Mouse (Mus musculus) lung, embryonic 14.5 days (tissue): ENCODE measurements at regions not wholly inside any gene's neighbourhood (a gene's known extent, or its start where the extent isn't known, plus 50 kb on each side); places are given as distances from the start of the nearest gene placed in this dataset.

Source experiments
- ATAC-seq: fragments of 200-750 bp; cut with Nextera tagmentation; 2 replicates; pipeline ENCODE4 v1.8.0; 2017; ENCODE audit warnings: mild to moderate bottlenecking, moderate TSS enrichment, moderate library complexity; ENCODE audit not compliant: insufficient read depth
- DNase-seq: peaks from one replicate; pipeline ENCODE4 v3.0.0-alpha.2; 2015
- H3K27ac ChIP-seq: fragments of 300-500 bp; sonication (generic); 2 replicates; pipeline ENCODE4 v1.5.1; 2014; ENCODE audit warnings: low read depth, mild to moderate bottlenecking, moderate library complexity
- H3K27me3 ChIP-seq: fragments of 300-500 bp; sonication (generic); 2 replicates; pipeline ENCODE4 v1.6.1; 2014; ENCODE audit warnings: low read length, control low read depth; ENCODE audit not compliant: insufficient read depth
- H3K36me3 ChIP-seq: fragments of 300-500 bp; sonication (generic); 2 replicates; pipeline ENCODE4 v1.6.1; 2014; ENCODE audit warnings: control low read depth; ENCODE audit not compliant: insufficient read depth
- H3K4me1 ChIP-seq: fragments of 300-500 bp; sonication (generic); 2 replicates; pipeline ENCODE4 v1.6.1; 2014; ENCODE audit warnings: antibody characterized with exemption, control low read depth; ENCODE audit not compliant: insufficient read depth
- H3K4me2 ChIP-seq: fragments of 300-500 bp; sonication (generic); 2 replicates; pipeline ENCODE4 v1.6.1; 2014; ENCODE audit warnings: mild to moderate bottlenecking
- H3K4me3 ChIP-seq: fragments of 300-500 bp; sonication (generic); 2 replicates; pipeline ENCODE4 v1.5.1; 2014; ENCODE audit warnings: low read depth, low read length
- H3K9ac ChIP-seq: fragments of 300-500 bp; sonication (generic); 2 replicates; pipeline ENCODE4 v1.6.1; 2014
- H3K9me3 ChIP-seq: fragments of 300-500 bp; sonication (generic); 2 replicates; pipeline ENCODE4 v1.6.1; 2016; ENCODE audit warnings: low read depth, low read length, control low read depth
- CTCF ChIP-seq: IDR thresholded peaks from 2 replicates; pipeline ENCODE4 v1.5.1; 2016; ENCODE audit warnings: antibody characterized with exemption, low read depth
- WGBS: fragments of 180-500 bp; shearing (Covaris S2); extraction: QIAGEN DNeasy Blood & Tissue Kit; methylation state at CpG from one replicate; pipeline ENCODE4 v1.1.7; 2014; 5-methylcytosine and 5-hydroxymethylcytosine counted together

GRCm38 (mm10) chr4:105911678-105912077 lies 122.0 kb downstream of the Gm12728 start:
- DNase-seq (peak; percentile 41), ATAC-seq (no peak)
- Histone ChIP-seq H3K4me2 (no peak overlapping the region), H3K9ac (no peak overlapping the region), H3K27me3 (no peaks in the 10 kb centered on the region), H3K27ac (0 out of 2 replicates have a peak overlapping the region, but pooled peaks have one; percentile 20), H3K4me3 (no peak overlapping the region), H3K36me3 (no peaks in the 10 kb centered on the region), H3K4me1 (peaks cover 15% of the 10 kb centered on the region), H3K9me3 (no peaks in the 10 kb centered on the region)
- 39% methylated on average over 6 of the region's 6 CpGs for whole genome bisulfite sequencing
- no peak for TF ChIP-seq CTCF

GRCm38 (mm10) chr4:105912296-105912695 lies 122.6 kb downstream of the Gm12728 start:
- no peak overlapping the region for H3K27ac ChIP-seq
- no peaks in the 10 kb centered on the region for H3K36me3 ChIP-seq
- H3K9me3 ChIP-seq = no peaks in the 10 kb centered on the region
- no peak for TF ChIP-seq CTCF
- no peaks in the 10 kb centered on the region for H3K27me3 ChIP-seq
- DNase-seq (peak; percentile 66), ATAC-seq (peak; percentile 53)
- no peak overlapping the region for H3K4me2 ChIP-seq
- WGBS = 41% methylated on average over 4 of the region's 4 CpGs
- no peak overlapping the region for H3K9ac ChIP-seq
- H3K4me3 ChIP-seq = no peak overlapping the region
- H3K4me1 ChIP-seq = peaks cover 13% of the 10 kb centered on the region

- Histone ChIP-seq H3K36me3 (no peaks in the 10 kb centered on the region), H3K4me2 (no peak overlapping the region), H3K9ac (no peak overlapping the region), H3K27ac (no peak overlapping the region), H3K4me1 (peaks cover 6% of the 10 kb centered on the region; the same call in 1 of the 2 replicates), H3K4me3 (no peak overlapping the region), H3K9me3 (no peaks in the 10 kb centered on the region), H3K27me3 (no peaks in the 10 kb centered on the region)
- ATAC-seq (no peak), DNase-seq (peak; percentile 76)
- WGBS = 43% methylated on average over 6 of the region's 6 CpGs
- peak; percentile 69 for TF ChIP-seq CTCF
Measured at GRCm38 (mm10) chr4:105914996-105915395, 125.3 kb downstream of the Gm12728 start.

GRCm38 (mm10) chr4:105916229-105916628 lies 126.6 kb downstream of the Gm12728 start:
- H3K36me3 ChIP-seq = no peaks in the 10 kb centered on the region
- WGBS = 31% methylated on average over 9 of the region's 9 CpGs
- H3K27me3 ChIP-seq = no peaks in the 10 kb centered on the region
- DNase-seq (peak; percentile 65), ATAC-seq (peak; percentile 73)
- H3K9ac ChIP-seq = no peak overlapping the region
- H3K9me3 ChIP-seq = no peaks in the 10 kb centered on the region
- no peak overlapping the region for H3K4me3 ChIP-seq
- no peak overlapping the region for H3K4me2 ChIP-seq
- H3K27ac ChIP-seq = no peak overlapping the region
- H3K4me1 ChIP-seq = peaks cover 6% of the 10 kb centered on the region; the same call in 1 of the 2 replicates
- TF ChIP-seq CTCF = no peak

GRCm38 (mm10) chr4:105924781-105925382 lies 135.2 kb downstream of the Gm12728 start:
- no peaks in the 10 kb centered on the region for H3K9me3 ChIP-seq
- H3K36me3 ChIP-seq = no peaks in the 10 kb centered on the region
- H3K27ac ChIP-seq = no peak overlapping the region
- TF ChIP-seq CTCF = peak; percentile 49
- H3K4me1 ChIP-seq = no peaks in the 10 kb centered on the region
- DNase-seq (peak; percentile 45), ATAC-seq (no peak)
- 58% methylated on average over 6 of the region's 6 CpGs for WGBS
- no peak overlapping the region for H3K9ac ChIP-seq
- H3K4me2 ChIP-seq = no peak overlapping the region
- no peak overlapping the region for H3K4me3 ChIP-seq
- H3K27me3 ChIP-seq = no peaks in the 10 kb centered on the region

- WGBS = 90% methylated on average over 2 of the region's 2 CpGs
- no peak for ATAC-seq
Measured at GRCm38 (mm10) chr4:105925506-105925905, 135.8 kb downstream of the Gm12728 start.

GRCm38 (mm10) chr4:105929658-105930057 lies 140.0 kb downstream of the Gm12728 start:
- Histone ChIP-seq H3K27me3 (no peaks in the 10 kb centered on the region), H3K4me3 (no peak overlapping the region), H3K9me3 (no peaks in the 10 kb centered on the region), H3K27ac (no peak overlapping the region), H3K9ac (no peak overlapping the region), H3K36me3 (no peaks in the 10 kb centered on the region), H3K4me1 (no peaks in the 10 kb centered on the region), H3K4me2 (no peak overlapping the region)
- WGBS = 89% methylated on average over 10 of the region's 10 CpGs
- ATAC-seq (no peak), DNase-seq (no peak)
- TF ChIP-seq CTCF = no peak

More at GRCm38 (mm10) chr4:105925506-105925905, 135.8 kb downstream of the Gm12728 start:
- Histone ChIP-seq H3K9ac (no peak overlapping the region), H3K4me2 (no peak overlapping the region), H3K27me3 (no peaks in the 10 kb centered on the region), H3K9me3 (no peaks in the 10 kb centered on the region), H3K27ac (no peak overlapping the region), H3K4me3 (no peak overlapping the region), H3K36me3 (no peaks in the 10 kb centered on the region), H3K4me1 (no peaks in the 10 kb centered on the region)
- no peak for TF ChIP-seq CTCF
- no peak for DNase-seq
